Mouse (Mus musculus): ENCODE results near the gene Ccdc115.

- TF ChIP-seq TAL1 (IDR thresholded peaks at IDR 0.05; ENCODE audit: low read length) (no peak), GATA1 (IDR thresholded peaks at IDR 0.05; ENCODE audit: low read length) (no peak)
Observed at GRCm38 (mm10) chr1:34439961-34440630, 624 bp upstream of the Ccdc115 start.
